Mouse (Mus musculus) adrenal gland, postnatal 14 days (tissue): ENCODE measurements at regions not wholly inside any gene's neighbourhood (a gene's known extent, or its start where the extent isn't known, plus 50 kb on each side); places are given as distances from the start of the nearest gene placed in this dataset.

Source experiments
- DNase-seq: peaks from one replicate; pipeline ENCODE4 v3.0.0; 2021; ENCODE audit warnings: mixed read lengths

DNA sequence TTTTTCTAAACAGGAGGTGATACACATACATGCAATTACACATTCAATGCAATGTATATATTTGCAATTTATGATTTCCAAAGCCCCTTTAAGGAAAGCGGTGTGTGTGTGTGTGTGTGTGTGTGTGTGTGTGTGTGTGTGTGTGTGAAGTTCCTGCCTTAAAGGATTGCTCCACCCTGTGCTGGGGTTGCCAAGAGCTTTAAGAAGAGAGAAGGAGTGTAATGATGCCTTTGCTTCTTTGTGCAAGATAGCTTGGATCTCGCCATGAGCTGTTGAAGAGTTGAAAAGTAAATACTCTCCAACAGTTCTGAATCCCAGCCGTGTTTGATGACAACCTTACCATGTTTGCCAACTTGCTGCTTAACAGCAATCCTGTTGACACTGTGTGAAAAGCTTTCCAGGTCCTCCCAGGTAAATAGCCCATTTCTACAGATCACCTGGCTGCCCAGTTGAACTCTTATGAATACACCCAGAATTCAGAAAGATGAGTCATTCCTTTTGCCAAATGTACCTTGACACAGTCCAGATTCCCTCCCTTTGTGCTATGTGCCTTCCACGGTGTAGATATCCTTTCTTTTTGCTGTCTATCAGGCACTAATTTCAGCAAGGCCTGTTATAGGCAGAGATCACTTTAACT is 216.3 kb downstream of the Ikzf2 start:
- no peak for DNase-seq

DNA sequence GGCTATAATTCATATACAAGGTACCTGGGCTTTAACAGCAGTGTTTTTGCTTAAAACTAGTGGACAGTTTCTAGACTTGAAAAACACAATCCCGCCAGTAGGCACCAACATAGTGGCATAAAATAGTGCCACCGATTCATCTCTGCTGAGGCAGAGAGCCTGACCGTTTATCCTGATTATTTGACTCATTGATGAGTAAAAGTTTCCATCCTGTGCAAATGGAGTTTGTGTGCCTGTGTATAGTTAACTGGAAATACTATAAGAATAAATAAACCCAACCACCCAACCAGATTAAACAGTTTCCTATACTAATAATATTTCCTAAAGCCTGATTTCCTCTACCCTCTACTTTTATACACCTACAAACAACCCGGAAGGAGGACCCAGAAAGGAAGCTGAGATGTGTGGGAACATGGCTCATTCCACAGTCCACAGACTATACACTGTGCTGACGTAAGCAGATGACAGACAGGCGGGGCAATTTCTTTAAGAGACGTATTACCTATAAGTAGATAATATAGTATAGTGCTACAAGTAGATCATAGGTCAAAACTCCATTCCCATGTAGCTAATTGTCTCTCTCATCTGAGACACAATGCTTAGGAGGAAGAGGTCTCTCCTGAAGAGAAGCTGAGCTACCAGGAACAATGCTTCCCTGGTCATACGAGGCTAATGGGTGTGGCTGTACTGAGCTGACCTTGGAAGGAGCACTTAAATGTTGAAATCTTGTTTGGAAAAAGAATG is 217.7 kb downstream of the Ikzf2 start:
- DNase-seq: no peak

DNA sequence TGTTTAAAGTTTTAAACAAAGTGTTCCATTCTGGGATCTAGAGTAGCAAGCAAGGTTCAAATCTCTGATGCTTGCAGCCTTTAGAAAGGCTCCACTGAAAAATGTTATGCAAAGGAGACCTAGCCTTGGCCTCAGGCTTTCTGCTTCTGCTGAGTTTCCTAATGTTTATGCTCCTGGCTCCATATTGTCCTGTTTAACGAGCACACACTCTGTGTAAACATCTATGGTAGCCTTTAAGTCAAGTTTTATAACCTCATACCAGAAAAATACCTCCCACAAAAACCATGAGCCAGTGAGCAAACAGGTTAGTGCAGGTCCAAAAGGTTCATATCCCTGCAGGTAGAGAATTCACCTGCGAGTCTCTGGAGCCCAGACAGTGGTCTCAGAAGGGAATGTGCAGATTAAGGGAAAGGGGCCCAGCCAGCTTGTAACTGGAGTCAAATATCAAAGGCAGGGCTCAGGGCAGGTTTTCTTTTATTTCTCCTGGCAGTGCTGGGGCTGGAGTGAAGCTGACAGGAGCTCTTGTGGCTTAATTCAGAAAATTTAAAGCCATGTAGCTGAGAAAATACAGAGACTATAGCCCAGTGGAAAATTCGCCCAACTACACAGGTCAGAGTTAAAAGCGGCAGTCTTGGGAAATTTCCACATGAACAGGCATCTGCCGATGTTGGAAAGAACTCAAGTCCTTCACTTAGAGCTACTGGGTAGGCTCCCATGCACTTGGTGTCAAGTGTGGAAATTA is 220.3 kb downstream of the Ikzf2 start:
- DNase-seq: no peak

DNA sequence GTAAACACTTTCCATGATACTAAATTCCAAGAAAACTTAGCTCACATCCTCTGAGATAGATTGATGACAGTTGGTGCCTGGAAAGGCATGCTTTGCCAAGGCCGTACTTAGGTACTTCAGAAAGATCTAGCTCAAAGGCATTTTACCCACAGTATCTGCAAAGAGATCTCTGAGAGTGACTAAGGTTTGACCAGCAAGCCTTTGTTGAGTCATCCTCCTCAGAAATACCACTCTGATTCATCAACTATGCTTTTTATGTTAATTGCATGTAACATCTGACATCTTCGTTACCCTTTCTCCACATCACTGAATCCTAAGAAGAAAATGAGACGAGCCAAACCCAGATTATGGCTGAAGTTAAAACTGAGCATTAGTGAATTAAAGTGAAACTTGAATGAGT is 225.9 kb downstream of the Ikzf2 start:
- no peak for DNase-seq

DNA sequence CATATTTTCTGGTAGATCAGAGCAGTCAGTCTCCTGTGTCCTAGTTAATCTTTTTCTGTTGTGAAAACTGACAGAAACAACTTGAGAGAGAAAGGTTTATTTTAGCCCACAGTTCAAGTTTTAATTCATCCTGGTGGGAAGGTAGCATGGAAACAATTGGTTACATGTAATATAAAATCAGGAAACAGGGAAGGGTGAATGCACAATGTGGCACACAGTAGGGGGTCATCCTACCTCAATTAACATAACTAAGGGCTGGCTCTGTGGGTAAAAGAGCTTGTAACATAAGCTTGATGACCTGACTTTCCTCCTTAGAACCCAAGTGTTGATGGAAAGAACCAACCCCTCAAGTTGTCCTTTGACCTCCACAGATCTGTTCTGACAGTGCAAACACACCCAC is 227.1 kb downstream of the Ikzf2 start:
- DNase-seq: no peak

DNA sequence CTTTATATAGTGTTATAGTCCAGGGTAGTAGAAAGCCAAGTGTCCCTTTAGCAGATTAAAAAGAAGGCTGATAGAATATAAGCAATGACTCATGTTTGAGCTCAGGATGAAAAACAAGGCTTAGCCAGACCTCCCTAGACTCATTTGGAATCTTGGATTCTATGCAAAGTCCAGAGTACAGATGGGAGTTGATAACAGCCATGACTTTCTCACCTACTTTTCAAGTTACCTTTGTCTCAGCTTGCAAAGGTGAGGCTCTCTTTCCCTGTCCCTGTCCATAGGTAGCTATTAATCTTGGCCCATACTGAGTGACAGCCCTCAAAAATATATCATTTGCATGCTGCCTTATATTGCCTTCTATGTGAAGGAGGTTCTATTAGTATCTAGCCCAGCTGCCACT is 229.6 kb downstream of the Ikzf2 start:
- no peak for DNase-seq

DNA sequence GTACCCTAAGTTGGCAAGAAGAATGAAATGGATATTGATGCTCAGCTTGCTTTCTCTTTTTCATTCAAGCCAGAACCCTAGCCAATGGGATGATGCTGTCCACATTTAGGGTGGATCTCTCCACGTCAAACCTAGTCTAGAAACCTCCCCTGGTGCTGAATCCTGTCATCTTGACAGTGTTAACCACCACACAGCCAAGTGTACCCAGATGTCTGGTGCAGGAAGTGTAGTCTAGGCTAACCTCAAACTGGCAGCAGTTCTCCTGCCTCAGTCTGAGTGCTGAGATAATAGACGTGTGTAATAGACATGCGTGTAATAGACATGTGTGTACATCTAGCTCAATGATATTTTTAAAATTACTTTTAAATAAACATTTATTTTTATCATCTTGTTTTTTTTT is 233.1 kb downstream of the Ikzf2 start:
- no peak for DNase-seq

DNA sequence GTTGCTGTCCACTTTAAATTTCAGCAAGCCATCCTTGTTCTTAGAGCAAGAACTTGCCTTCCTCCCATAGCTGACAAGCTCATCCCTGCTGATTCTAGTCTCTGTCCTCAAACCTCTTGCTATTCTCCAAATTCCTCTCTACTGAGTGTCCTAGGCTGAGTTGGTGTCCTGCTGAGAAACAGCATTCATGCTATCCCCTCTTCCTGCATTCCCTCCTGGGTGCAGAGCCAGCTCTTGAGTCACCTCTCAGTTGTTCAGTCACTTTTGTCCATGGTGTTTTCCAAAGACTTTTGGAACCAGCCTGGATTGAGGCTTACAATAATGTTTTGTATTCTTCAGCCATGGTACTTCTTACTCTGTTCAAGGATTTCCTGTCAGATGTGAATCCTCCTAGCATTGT is 234.1 kb downstream of the Ikzf2 start:
- DNase-seq: no peak

DNA sequence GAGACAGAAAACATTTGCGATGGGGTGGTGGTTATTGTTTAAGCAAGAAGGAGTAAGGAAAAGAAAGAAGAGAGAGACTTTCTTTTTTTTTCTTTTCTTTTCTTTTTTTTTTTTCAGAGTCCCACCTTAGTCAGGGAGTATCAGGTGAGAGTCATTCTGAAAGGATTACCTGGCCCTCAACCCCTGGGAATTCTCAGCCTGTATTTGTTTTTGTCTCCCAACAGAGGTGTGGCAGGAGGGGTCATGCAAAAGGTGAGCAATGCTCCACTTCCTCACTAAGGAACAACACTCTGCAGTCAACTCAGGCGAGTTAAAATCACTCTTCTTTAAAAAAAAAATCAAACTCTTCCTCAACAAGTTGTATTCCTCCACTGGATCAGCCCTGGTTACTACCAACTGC is 236.6 kb downstream of the Ikzf2 start:
- DNase-seq: no peak

DNA sequence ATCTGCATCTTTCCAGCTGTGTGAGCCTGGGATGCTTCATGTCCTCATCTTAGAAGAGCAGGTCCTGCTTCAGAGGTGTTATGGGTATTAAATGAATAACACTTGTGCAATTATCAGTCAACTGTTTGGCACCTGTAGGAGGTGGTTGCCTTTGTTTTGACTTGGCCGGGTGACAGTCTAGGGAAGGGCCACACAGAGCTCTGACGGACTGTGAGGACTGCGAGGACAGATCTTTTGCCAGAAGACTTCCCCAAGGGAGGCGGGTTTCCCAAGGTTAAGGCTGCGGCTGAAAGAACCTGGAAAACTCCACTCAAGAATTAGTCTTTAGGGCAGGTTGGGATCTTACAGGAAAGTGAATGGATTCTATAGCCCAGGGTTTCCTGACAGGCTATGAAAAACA is 239.8 kb downstream of the Ikzf2 start:
- peak; percentile 80 for DNase-seq

DNA sequence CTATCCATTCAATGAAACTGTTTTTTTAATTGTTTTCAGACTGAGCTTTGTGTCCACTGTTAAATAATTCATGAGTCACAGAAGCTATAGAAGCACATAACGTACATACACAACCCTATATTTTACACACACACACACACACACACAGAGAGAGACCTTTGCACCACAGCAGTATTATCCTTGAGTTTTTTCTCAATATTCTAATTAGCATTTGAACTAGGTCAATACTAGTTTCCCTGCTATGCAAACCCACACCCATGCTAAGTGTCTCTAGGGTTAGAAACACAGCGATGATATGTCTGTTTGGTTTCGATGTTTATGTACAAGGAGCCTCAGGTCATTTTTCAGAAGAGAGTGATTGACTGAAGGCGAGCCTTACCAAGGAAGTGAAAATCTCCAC is 242.3 kb downstream of the Ikzf2 start:
- no peak for DNase-seq

DNA sequence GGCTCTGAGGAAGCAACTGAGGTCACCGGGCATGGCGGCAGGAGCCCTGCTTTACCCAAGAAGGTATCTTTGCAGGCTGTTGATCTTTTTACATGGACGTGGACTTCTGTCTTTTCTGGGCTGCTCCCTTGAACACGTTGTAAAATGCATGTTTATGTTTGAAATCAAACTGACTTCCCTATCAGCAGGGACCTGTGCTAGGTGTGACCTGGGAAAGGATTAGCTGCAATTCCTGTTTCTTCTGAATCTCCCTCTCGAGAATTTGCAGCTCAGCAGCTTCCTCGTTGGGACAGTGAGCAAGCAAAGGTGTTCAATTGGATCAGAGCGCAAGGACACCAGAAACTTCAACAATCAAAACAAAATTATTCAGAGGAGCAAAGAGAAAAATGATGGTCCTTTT is 243.6 kb downstream of the Ikzf2 start:
- no peak for DNase-seq

DNA sequence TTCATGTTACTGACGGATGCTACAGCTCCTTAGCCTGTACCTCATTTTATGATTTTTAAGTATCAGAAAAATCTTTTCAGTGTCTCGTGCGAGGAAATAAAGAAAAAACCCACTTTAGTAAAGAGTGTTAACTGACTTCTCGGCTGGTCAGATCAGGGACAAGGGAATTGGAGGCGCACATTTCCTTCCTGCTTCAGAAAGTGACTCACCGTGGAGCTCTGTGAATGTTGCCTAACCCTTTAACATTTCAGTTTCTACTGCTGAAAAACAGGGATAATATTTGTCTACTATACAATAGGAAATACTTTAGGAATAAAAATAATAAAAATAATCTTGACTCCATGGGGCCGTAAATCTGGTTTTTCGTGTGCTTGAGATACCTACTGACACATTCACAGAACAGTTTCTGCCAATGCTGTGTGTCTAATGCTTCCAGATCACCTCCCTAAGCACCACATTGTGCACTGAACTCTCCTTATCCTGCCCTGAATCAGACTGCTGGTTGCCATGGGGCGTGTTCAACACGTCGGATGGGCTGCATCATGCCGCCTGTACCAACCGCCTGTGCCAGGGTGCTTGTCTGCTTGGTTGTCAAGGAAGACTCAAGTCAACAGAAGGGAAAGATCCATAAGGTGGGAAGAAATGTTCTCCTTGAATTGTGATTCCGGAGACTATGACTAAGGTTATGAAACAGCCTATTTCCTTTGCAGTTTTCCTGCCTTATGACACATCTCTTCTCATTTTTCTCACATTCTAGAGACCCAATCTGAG is 246.3 kb downstream of the Ikzf2 start:
- no peak for DNase-seq

DNA sequence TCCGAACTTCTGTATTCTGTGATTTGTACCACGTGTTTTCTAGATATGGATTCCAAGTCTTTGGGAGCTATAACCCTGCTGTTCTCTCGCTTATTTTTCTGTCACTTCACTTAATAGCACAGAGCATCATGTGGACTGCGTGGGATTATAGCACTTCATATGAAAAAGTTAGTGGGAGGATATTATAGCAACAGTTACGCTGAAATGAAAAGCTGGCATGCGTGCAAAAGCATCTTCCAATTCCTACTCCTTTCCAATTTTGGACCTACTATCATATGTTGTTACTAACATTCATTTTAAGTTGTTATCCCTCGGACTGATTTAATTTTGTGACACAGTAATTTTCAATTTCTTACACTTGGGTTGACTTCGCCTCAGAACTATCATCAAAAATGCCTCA is 250.0 kb downstream of the Ikzf2 start:
- no peak for DNase-seq

DNA sequence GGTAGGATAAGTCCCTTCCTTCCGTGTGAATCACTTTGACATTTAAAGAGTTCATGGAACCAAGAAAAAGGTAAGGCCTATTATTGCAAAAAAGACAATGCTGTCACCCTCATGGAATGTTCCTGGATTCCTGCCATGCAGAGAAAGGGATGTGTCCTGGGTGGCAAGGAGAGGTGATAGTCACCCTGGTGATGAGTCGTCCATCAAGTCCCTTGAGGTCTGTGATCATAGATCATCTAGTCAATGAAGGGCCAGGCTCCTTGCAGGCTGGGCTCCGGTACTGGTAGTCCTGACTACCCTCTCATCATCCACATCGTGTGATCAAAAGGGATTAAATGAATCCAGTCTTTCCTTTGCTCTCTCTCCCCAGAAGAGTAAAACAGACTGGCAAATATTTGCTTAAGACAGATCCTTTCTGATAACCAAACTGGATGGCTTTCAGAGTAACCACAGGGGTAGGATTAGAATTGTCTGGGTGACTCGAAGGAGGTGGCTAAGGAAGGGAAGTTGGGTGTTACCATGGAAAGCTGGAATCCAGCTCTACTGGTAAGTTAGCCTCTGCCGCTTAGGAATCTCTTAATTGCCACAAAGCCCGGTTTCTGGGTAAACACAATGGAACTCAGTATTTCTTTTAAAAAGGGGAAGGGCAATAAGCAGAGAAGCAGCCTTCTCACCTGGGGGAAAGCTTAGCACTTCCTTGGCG is 253.2 kb downstream of the Ikzf2 start:
- DNase-seq: peak; percentile 27

DNA sequence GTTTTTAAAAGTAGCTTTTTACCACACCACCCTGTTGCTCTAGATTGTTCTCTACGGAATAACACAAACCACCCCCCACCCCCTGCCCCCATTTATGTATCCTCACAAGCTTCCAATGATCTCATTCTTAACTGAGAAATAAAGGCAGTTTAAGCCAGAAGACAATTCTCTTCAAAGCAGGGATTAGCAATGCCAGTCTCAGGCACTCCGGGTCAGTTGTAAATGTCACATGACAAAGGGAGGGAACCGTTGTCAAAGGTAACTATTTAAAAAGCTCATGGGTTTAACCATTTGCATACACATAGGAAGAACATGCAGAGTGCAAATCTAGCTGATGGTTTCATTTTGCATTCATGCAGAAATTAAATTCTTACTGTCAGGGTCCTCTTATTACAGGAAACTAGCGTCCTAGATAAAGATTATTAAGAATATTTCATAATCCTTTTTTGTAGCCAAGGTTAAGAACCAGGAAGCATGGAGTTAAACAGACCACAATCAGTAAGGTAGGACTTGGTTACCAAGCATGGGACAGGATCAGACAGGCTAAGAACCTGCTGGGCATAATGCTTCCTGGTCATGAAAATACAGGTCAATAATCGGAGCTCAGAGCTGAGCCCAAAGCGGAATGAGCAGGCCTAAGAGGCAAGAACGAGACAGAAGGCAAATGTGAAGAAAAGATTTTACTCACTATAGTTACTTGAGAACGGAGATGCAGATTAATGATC is 256.2 kb downstream of the Ikzf2 start:
- no peak for DNase-seq

DNA sequence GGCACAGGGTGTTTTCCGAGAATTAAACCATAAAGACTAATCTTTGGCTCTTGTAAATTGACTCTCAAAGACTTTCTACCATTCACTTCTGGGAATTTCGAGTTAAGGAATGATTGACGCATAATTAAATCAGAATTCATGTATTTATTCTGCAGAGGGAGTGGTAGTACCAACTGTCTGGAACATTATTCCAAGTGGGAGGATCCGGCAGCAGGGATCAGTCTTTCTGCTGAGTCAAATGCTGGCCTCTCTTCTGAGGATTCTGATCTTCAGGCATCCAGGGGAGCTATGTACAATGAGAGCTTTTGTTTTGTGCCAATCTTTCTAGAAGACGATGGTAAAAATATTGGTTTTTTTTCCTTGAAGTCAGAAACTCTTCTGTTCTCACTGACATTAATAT is 257.4 kb downstream of the Ikzf2 start:
- no peak for DNase-seq

DNA sequence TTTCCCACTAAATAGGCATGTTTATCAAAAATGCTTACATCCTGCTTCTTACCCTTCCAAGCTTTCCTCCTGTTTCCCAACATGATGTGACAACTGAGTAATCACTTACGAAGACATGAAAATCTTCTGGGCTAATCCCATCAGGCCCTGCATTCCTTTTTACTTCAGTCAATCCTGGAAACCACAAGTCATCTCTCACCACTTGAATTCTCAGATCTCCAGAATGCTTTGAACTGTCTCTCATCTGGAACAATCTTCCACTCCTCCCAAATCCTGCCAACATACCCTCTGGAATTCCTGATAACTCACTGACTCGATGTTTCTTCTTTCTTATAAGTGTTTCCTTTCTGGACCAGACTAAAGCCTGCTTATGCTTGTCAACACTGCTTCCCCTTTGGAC is 289.4 kb downstream of the Ikzf2 start:
- DNase-seq: no peak

DNA sequence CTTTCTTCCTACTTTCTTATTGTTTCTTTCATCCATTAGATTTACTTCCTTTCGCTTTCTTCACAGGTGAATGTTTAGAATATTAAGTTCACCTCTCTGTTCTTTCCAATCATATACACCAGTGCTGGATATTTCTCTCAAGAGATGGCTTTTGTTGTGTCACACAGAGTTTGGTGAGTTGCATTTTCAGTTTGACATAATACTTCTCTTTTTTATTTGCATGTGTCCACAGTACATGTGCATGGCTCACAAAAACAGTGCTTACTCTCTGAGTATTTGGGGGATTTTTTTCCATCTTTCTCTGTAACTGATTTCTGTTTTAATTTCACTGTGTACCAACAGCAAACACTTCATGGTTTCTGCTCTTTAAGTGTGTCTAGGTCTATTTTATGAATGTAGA is 274.5 kb upstream of the Erbb4 start:
- no peak for DNase-seq

DNA sequence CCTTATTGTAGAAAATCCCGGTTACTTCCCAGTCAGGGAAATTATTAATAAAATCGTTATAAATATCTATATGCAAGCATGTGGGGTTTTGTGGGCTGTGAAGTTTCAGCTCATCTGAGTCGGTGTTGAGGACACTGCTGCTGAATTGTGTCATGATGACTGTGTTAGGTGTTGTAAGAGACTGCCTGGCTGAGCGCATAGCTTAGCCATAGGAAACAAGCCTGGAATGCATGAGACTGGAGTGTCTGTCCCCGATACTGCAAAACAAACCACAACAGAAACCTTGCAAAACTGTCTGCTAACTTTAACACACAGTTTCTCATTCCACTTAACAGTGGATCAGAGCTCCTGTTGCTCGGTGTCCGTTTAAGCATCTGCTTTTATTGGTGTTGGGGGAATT is 271.9 kb upstream of the Erbb4 start:
- DNase-seq: no peak

DNA sequence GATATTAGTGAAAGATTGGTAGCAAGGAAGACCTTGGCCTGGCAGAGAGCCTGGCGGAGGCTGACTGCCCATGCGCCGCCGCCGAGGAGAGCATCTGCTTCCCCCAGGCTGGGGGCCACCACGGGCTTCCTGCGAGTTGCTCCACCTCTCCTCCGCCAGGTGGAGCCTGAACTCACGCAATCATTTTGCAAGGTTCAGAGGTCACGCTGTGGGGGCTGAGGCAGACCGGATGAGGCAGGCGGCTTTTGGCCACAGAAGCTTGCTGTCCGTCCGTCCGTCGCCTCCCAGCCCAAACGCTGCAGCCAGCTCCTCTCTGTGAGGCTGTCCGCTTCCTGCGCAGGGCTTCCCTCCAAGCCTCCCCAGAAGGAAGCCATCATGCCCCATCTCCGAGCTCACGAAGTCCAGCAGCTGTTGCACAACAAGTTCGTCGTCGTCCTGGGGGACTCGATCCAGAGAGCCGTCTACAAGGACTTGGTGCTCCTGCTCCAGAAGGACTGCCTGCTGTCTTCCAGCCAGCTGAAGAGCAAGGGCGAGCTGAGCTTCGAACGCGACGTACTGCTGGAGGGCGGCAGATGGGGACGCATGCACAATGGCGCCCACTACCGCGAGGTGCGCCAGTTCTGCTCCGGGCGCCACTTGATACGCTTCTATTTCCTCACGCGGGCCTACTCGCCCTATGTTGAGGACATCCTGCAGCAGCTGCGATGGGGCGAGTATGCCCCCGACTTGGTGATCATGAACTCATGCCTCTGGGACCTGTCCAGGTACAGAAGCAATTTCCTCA is 269.3 kb upstream of the Erbb4 start:
- DNase-seq: no peak
